Mouse (Mus musculus) urinary bladder, adult 2 months (tissue): ENCODE measurements around the gene Rnf5. TPM values are rescaled to one million over a fixed set of nuclear protein-coding genes. Genes with fewer than 3 reads are reported as not detected.

ENCODE experiments used
- DNase-seq: peaks from one replicate; pipeline ENCODE4 v3.0.0; 2022; ENCODE audit warnings: low spot score
- polyA plus RNA-seq: library from polyadenylated mRNA; depleted of rRNA; stranded (reverse); fragments of >200 nt; gene quantifications from 2 replicates; pipeline ENCODE4 v1.2.3, GENCODE M21; 2012

Gene Rnf5
- polyA plus RNA-seq, 1 experiment, result 91.4 TPM

DNA sequence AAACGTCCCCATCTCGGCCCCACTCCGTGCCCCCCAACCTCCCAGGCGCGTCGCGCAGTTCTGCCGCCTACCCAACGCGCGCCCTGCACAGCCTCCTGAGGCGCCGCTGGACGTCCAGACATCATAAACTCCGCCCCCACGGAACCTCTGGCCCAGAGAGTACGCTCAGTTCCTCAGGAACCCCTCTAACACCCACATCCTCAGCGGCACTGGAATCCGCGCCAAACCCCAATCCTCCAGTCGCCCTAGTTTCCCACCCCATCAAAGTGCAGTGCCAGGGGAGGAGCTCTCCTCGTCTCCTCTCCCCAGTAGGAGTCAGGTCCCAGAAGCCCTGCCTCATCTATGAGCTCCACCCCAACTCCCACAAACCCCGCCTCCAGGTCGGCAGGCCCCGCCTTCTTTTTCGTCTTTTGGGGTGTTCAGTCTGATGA is 28.8 kb upstream of the Rnf5 start:
- peak; percentile 59 for DNase-seq

DNA sequence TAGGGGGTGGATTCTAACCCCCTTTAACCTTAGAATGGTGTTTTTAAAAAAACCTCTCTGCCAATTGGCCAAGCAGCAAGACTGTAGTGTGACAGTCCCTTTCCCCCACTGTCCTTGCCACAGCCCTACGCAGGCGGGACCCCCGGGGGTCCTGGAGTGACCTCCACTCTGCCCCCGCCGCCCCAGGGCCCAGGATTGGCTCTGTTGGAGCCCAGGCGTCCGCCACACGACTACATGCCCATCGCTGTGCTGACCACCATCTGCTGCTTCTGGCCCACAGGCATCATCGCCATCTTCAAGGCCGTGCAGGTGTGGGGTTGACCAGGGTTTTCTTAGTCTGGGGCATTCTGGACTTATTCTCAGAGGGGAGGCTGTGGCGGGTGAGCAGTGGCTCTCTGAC is 28.2 kb upstream of the Rnf5 start:
- DNase-seq, result no peak

DNA sequence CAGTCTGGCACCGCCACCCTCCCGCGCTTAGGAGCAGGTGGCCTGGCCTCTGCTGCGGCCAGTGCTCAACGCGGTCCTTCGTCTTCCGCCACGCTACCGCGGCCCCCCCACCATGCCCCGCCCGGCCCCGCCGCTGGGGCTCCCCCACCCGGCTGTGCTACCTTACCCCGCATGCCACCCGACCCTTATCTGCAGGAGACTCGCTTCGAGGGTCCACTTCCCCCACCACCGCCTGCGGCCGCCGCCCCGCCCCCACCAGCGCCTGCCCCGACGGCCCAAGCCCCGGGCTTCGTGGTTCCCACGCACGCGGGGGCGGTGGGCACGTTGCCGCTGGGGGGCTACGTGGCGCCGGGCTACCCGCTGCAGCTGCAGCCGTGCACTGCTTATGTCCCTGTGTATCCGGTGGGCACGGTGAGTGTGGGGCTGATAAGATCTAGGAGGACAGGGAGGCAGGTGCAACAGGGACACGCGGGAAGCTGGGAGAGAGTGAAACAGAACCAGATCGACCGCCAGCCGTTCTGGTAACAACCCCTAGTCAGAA is 27.3 kb upstream of the Rnf5 start:
- DNase-seq, result no peak

DNA sequence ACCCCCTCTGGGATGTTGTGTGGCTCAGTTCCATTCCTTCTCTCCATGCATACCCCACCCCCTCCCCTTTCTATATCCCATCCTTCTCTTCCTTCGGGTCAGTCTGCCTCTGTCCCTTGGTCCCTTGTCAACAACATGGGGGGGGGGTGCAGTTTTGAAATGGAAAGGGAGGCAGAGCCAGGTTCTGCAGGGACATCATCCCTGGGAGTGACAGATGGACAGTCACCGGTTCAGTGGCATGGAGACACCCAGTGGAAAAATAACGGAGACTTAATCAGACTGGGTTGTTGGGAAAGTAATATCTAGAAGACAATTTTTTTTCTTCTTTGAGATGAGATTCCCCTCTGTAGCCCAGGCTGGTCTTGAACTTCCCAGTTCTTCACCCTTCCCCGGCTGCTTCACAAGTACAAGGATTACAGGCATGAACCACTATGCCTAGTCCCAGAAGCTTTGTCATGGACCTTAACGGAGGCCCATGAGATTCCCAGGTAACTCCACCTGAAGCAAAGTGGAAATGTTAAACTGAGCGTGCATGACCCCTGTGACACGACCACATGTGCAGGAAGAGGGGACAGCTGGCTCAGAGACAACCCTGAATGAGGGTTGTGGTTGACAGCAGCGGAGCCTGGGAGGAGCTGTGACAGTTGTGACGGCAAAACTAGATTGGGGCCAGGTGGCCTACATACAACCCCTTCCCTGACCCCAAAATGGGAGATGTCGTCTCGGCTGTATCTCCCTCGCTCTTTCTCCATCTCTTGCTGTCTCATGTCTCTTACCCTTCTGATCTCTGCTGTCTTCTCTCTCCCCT is 26.5 kb upstream of the Rnf5 start:
- DNase-seq, result no peak

DNA sequence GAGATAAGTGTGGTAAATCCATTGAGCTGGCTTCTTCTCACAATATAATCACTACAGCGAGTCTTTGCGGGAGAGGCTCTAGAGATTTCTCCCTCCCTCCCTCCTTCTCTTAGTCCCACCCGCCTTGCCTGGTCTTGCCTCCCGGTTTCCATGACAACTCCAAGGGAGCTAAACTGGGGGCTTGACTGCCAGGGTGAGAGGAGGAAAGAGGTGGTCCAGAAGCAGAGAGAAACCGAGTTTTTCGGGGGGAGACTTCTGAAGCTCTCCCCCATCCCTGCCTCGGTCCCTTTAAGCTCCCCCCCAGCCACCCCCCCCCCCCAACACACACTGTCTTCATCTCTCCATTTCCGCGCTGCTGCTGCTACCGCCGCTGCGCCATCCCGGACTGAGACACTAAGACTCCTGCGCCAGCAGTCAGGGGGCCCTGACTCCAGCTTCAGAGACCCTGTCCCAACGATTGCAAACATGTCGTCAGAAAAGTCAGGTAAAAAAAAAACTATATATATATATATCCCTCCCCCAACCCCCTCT is 25.8 kb upstream of the Rnf5 start, which contains the start of gene Prrt1:
Gene Prrt1, plus strand, starts transcription at position 313 of the 531 bp plus-strand sequence.
- no peak for DNase-seq

DNA sequence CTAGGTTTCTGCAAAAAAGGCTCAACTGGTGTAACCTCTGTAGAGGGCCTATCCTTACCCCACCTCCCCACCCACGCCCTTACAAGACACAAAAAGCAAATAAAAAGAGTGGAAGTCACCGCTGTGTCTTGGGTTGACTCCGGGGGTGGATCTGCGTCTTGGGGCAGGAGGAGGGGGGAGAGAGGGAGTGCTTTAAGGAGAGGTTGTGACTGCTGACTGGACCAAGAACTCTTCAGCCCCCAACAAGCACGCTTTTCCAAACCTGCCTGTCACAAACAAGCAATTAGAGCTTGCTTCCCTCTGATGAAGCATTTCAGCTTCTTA is 25.1 kb upstream of the Rnf5 start:
- DNase-seq, result no peak

DNA sequence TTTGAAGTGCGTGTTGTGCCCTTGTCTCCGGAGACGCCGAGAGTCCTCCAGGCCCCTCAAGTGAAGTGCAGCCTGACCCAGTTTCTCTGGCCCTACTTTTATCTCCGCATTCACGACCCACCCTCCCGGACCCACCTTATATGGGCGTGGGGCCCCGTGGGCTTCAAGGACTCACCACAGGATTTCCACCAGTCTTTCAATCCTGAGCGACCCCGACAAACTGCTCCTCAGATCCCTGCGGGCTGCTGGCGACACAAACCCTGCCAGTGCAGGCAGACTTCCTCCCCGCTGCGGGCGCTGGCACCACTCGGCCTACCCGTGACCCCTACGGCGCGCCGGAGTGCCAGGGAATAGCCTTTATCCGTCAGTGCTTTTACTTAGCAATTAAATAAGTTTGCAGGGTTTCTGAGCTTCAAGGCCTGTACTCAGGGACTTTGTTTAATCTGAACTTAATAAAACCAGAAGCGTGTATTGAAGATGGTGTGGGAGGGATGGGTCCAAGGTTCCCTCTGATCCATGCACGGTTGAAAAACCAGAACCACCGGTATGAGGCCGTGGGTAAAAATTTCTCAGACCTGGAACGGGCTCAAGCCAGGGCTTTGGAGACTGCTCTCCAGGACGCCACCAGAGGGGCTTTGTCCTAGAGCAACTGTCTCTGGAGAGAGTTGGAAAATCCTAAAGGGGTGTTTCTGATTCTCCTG is 24.6 kb upstream of the Rnf5 start, which contains the start of gene Ppt2:
Gene Ppt2, minus strand, starts transcription at position 568 of the 701 bp plus-strand sequence.
- DNase-seq, result peak; percentile 64

DNA sequence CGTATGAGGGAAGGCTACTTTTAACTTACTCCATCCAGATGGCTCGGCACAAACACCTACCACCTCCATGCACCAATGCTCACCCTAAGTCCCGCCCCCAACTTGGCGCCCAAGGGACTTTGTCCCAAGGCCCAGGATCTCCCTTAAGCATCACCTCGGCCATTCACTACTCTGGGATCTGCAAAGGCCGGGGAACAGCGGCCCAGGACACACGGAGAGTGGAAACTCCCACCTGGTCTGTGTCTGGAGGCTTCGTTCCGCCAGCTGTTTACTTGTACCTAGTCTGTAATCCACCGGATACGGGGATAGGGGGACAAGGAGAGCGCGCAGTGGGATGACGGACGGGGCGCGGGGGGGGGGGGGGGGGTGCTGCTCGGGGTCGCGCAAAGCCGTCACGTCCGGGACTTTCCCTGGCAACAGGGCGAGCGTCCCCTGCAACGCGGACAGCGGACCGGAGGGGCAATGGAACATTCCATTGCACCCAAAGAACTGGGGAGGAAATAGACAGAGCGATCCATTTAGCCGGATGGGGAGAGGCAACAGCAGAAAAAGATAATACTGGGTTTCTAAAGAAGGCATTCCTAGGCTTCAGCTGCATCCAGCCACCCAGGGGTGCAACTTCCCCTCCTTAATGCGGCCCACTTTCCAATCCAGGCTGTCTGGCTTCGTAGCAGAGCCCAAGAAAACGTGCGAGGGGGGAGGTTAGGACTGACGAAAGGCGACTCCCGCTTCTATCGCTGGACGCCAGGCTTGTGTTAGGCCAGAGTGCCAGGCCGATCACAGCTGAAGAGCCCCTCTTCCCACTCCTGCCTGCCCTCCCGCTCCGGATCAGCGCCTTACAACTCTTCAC is 23.8 kb upstream of the Rnf5 start:
- DNase-seq, result peak; percentile 69

DNA sequence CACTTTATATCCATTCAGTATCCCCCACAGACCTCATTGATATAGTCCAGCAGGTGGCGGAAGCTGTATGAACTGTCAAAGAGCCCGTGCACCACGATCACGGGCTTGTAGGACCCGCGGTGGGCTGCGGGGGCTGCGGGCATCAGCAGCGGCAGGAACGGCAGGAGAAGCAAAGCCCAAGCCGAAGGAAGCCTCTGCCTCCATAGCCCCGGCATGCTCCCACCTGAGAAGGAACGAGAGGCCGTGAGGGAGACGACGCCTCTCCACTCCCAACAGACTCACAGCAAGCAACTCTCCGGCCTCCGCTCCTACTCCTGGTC is 23.2 kb upstream of the Rnf5 start:
- DNase-seq, result no peak

DNA sequence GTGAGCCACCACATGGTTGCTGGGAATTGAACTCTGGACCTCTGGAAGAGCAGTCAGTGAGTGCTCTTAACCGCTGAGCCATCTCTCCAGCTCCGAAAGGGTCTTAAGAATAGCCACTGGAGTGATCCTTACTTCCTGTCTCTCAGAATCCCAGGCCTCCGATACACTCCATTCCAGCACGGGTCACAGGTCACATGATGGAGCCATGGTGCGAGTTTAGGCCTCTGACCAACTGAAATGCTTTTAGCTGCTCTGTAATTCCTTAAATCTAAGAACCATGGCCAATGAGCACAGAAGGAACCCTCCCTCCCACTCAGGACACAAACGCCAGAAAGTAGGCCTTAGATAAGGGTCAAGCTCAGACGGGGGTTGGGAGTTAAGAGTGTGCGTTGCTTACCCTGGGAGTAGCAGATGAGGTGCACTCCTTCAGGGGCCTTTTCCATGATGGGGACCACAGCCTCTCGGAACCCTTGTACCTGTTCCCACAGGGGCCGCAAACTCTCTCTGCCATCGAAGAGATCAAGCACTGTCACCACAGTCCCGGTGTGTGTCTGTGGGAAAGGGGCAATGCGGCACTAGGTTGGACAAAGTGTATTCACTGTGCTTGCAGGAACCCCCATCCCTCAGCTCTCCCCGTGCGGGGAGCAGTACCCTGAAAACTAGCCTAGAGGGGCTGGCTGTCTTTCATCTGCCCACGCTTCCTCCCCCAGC is 22.7 kb upstream of the Rnf5 start:
- DNase-seq, result peak; percentile 22

DNA sequence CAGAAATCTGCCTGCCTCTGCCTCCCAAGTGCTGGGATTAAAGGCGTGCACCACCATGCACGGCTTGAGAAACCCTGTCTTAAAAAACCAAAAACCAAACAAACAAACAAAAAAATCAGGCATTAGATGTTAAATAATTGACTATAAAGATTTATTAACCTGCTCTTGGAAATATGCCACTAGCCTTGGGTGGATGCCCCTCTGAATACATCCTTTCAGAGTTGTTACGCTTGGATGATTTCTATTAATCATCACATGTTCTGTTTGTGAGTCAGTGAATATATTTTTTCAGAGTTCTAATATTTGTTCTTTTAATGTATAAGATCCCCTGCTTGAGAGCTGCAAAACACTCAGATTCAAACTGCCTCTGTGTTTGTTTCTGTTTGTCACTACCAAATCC is 21.5 kb upstream of the Rnf5 start:
- DNase-seq, result no peak

DNA sequence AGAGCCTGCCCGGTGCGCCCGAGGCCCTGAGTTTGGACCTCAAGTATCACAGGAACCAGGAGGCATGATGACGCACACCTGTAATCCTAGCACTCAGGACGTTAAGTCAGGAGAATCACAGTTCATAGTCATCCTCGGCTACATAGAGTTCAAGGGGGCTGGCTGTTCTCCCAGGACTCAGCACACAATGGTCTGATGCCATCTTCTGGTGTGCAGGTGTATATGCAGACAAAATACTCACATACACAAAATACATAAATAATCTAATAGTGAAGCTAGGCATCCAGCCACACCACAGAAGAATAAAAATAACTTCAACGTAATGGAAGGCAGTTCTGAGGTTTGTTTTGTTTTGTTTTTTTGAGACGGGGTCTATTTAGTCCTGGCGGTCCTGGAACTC is 19.7 kb upstream of the Rnf5 start:
- DNase-seq, result no peak

DNA sequence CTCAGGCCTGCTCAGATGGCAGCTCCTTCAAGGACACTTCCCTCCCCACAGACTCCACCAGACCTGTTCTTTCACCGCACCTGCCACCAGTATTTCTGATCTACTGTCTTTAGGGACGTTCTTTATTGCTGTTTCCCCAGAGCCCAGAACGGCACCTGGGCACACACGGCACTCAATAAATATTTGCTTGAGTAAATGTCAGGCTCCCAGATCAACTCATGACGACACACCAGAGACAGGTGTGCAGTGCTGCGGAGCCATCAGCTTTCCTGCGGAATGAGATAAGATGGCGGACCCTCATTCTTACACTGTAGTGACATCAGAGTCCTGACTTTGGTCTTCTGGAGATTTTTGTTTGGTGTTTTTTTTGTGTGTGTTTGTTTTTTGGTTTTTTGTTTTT is 17.5 kb upstream of the Rnf5 start:
- DNase-seq, result no peak

DNA sequence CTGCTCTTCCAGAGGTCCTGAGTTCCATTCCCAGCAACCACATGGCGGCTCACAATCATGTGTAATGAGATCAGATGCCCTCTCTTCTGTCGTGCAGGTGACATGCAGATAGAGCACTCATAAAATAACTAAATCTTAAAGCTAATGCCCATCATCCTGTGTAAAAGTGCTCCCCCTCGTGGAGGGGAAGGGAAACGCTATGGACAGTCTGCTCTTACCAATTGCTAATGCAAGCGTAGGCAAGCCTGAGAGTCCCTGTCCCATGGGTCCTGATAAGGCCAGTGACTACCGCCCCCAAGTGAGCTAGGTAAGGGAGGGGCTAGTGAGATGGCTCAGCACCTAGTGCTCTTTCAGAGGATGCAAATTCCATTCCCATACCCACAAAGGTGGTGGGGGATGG is 15.5 kb upstream of the Rnf5 start:
- peak; percentile 38 for DNase-seq

DNA sequence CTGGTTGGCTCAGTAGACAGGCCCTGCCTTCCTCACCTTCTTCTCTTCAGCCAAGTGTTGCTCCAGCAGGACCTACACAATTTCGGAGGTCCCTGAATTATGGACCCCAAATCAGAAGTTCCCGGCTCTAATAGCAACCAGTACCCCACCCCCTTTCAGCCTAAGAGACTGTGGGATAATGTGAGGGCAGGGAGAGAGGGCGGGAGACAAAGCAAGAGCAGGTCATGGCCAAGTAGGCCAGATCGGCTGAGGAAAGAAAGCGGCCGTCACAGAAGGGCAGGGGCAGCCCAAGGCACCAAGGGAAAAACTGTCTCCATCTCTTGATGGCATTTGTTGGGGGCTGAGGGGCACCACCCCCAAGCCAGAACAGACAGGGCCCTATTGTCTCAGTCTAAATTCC is 12.4 kb upstream of the Rnf5 start, which contains the start of gene Egfl8:
Gene Egfl8, minus strand, starts transcription at position 101 of the 400 bp plus-strand sequence.
- DNase-seq, result no peak

DNA sequence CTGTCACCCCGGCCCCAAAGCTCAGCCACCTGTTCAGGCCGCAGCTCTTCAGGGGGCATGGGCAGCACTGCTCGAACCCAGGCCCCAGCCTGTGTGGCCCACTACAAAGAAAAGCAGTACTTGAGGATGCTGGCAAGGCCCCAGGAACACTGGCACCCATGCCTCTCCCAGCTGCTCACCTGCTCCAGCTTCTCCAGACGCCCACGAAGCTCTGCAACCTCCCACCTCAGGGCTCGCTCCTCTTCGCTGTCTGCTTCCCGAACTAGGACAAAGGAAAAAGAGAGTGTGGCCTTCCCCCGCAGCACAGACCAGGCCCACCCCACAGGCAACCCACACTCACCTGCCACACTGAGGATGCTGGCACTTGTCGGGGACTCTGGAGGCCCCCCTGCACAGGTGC is 10.3 kb upstream of the Rnf5 start:
- no peak for DNase-seq

DNA sequence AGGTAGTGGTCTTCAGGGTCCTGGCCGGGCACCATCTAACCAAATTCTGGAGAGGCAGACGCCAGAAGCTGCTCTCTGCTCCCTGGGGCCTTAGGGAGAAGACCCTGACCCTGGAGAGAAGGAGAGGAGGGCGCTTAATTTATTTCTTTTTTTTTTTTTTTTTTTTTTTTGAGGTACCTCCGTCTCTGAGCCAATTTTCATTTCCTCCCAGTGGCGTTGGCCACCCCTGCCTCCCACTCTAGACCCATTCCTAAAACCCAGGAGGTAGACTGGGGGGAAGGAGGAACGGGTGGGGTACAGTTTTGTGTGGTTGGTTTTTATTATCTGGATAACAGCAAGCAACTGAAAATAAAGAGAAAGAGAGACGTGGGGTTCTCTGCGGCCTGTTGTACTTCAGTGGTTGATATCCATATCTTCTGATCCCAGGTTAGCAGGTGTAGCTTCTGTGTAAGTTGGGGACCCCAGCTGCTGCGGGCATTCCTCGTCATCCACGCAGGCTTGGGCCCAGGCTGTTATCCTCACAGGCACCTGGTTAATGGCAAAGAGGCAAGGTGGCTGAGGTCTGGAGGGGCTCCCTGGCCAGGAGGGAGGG is 9.7 kb upstream of the Rnf5 start:
- DNase-seq, result no peak

DNA sequence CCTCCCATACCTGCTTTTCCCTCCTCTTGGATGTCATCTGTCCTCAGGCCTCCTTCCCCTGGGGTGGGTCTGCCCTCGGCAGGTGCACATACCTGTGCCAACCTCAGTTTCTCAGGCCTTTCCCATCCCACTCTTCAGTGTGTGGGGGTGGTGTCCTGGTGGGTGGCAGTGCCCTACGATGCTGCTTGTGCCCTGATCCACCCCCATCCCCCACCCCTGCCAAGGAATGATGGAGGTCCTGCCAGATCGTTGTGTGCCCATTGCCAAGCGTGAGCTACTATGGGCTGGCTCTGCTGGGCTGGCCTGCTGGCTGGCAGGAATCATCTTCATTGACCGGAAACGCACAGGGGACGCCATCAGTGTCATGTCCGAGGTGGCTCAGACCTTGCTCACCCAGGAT is 7.6 kb upstream of the Rnf5 start:
- DNase-seq, result no peak

DNA sequence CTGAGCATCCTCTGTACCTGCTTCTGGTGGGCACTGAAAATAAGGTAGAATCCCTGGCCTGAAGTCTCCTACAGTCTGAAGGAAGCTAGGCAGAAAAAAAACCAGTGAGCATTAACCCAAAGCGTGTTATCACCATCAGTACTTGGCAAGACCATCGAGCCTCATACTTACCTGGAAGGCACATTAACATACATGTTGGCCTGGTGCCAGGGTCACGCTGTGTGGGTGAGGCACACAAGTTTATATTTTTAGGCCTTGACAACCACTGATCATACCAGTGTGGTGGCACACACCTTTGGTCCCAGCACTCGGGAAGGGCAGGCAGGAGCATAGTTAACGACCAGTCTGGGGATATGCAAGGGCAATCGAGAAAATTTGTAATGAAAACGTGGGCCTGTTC is 4.5 kb upstream of the Rnf5 start:
- DNase-seq, result no peak

DNA sequence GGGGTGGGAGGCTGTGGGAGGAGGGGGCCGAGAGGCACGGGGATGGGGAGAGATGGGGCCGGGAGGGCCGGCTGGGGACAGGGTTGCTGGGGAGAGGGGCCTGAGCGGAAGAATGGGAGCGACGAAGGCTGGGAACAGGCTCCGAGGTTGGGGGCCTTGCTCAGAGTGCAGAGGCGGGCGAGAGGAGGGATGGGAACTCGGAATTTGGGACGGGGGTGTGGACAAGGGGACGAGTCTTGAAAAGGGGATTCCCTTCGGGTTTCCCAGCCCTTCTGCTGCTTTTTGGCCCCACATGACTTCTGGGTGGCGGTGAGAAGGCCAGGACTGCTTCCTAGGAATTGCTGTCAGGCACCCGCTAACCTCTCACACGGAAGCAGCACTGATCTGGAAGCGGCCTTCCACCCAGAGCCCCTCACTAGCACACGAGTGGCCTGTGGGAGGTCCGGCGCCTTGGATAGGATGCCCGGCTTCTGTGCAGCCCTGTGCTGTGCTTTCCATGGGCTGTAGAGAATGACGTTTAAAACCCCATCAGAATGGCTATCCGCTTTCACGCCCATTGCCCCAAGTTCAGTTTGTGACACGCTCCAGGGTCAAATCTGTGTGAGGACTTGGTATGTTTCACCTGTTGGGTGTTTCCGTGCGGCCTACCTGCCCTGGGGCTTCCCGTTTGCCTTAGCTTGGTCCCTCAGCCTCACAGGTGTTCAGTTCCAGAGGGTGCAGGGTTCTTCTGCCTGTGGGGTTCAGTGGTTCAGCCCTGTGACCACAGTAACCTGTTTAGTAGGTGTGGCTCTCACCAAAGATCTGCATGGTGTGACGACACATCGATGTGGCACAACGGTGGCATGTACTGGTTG is 2.9 kb upstream of the Rnf5 start:
- DNase-seq, result no peak
